Mouse (Mus musculus): ENCODE measurements at regions not wholly inside any gene's neighbourhood (a gene's known extent, or its start where the extent isn't known, plus 50 kb on each side); places are given as distances from the start of the nearest gene placed in this dataset.

- Histone ChIP-seq H3K27ac (ENCODE audit: control insufficient read depth, low read depth, low read length) (no peak overlapping the region), H3K9me3 (replicated peaks; ENCODE audit: insufficient read depth, low read length) (no peaks in the 10 kb centered on the region), H3K9ac (ENCODE audit: control insufficient read depth, low read depth, low read length, poor library complexity, severe bottlenecking) (no peak overlapping the region), H3K4me3 (ENCODE audit: control insufficient read depth in 1 of 2, insufficient read depth in 1 of 2, low read depth in 2 of 2, low read length in 2 of 2) (no peak overlapping the region), H3K36me3 (ENCODE audit: control insufficient read depth in 1 of 2, insufficient read depth in 2 of 2, low read length in 2 of 2) (peaks cover 0 to 10% of the 10 kb centered on the region in 2 experiments; a peak in 2 of 4 replicates), H3K4me1 (ENCODE audit: control insufficient read depth in 1 of 2, insufficient read depth in 2 of 2, low read length in 2 of 2) (peaks cover 3 to 9% of the 10 kb centered on the region in 2 experiments), H3K27me3 (ENCODE audit: control insufficient read depth in 1 of 2, insufficient read depth in 2 of 2, low read length in 2 of 2) (no peaks in the 10 kb centered on the region), H3K79me2 (ENCODE audit: control insufficient read depth, insufficient read depth, low read length, poor library complexity) (no peaks in the 10 kb centered on the region)
- no peak for DNase-seq (ENCODE audit: low read depth, low spot score)
- TF ChIP-seq MAZ (IDR thresholded peaks at IDR 0.05; ENCODE audit: low read depth, low read length) (no peak), USF1 (IDR thresholded peaks at IDR 0.05; ENCODE audit: low read depth, low read length) (no peak), MXI1 (IDR thresholded peaks at IDR 0.05; ENCODE audit: low read depth, low read length) (no peak), ETS1 (IDR thresholded peaks at IDR 0.05; ENCODE audit: low read depth, low read length) (no peak), TBP (IDR thresholded peaks at IDR 0.05; ENCODE audit: low read depth, low read length) (no peak), ZMIZ1 (IDR thresholded peaks at IDR 0.05; ENCODE audit: low read depth, low read length) (no peak), TAL1 (IDR thresholded peaks at IDR 0.05; ENCODE audit: low read length) (no peak), MYB (IDR thresholded peaks at IDR 0.05; ENCODE audit: low read depth, low read length) (no peak), MEF2A (IDR thresholded peaks at IDR 0.05; ENCODE audit: extremely low read depth, insufficient replicate concordance, low read depth, low read length, poor library complexity, severe bottlenecking) (no peak)
Measured at GRCm38 (mm10) chr3:100366447-100366846, 122.7 kb downstream of the Tent5c start.

- no peaks in the 10 kb centered on the region for H3K27me3 ChIP-seq (ENCODE audit: control insufficient read depth in 1 of 2, insufficient read depth in 2 of 2, low read length in 2 of 2)
- no peak for TF ChIP-seq TBP (IDR thresholded peaks at IDR 0.05; ENCODE audit: low read depth, low read length)
- TF ChIP-seq JUND (IDR thresholded peaks at IDR 0.05; ENCODE audit: low read depth, low read length) = no peak
- no peak for TF ChIP-seq TAL1 (IDR thresholded peaks at IDR 0.05; ENCODE audit: low read length)
- no peak for TF ChIP-seq ZMIZ1 (IDR thresholded peaks at IDR 0.05; ENCODE audit: low read depth, low read length)
- no peak for TF ChIP-seq ETS1 (IDR thresholded peaks at IDR 0.05; ENCODE audit: low read depth, low read length)
- no peak for TF ChIP-seq POLR2AphosphoS5 (IDR thresholded peaks at IDR 0.05; ENCODE audit: borderline replicate concordance, low read depth, low read length)
- no peak for TF ChIP-seq E2F4 (IDR thresholded peaks at IDR 0.05; ENCODE audit: borderline replicate concordance, low read depth, low read length)
- no peak for TF ChIP-seq POLR2AphosphoS2 (IDR thresholded peaks at IDR 0.05; ENCODE audit: low read length)
- TF ChIP-seq MEF2A (IDR thresholded peaks at IDR 0.05; ENCODE audit: extremely low read depth, insufficient replicate concordance, low read depth, low read length, poor library complexity, severe bottlenecking) = no peak
- TF ChIP-seq POLR2A (IDR thresholded peaks at IDR 0.05; ENCODE audit: control insufficient read depth in 1 of 2, insufficient read depth in 1 of 2, low read depth in 1 of 2, low read length in 2 of 2, poor library complexity in 1 of 2) = no peak
- TF ChIP-seq USF2 (IDR thresholded peaks at IDR 0.05; ENCODE audit: borderline replicate concordance in 1 of 2, insufficient read depth in 1 of 2, low read depth in 1 of 2, low read length in 2 of 2) = no peak
Measured at GRCm38 (mm10) chr3:100365354-100365945, 123.7 kb downstream of the Tent5c start.

More at GRCm38 (mm10) chr3:100365354-100365945, 123.7 kb downstream of the Tent5c start:
- peaks cover 0 to 10% of the 10 kb centered on the region in 2 experiments; a peak in 2 of 4 replicates for H3K36me3 ChIP-seq (ENCODE audit: control insufficient read depth in 1 of 2, insufficient read depth in 2 of 2, low read length in 2 of 2)
- no peaks in the 10 kb centered on the region for H3K9me3 ChIP-seq (replicated peaks; ENCODE audit: insufficient read depth, low read length)
- H3K4me3 ChIP-seq (ENCODE audit: control insufficient read depth in 1 of 2, insufficient read depth in 1 of 2, low read depth in 2 of 2, low read length in 2 of 2) = no peak overlapping the region
- H3K27ac ChIP-seq (ENCODE audit: control insufficient read depth, low read depth, low read length) = no peak overlapping the region
- no peaks in the 10 kb centered on the region for H3K79me2 ChIP-seq (ENCODE audit: control insufficient read depth, insufficient read depth, low read length, poor library complexity)
- H3K9ac ChIP-seq (ENCODE audit: control insufficient read depth, low read depth, low read length, poor library complexity, severe bottlenecking) = no peak overlapping the region
- H3K4me1 ChIP-seq (ENCODE audit: control insufficient read depth in 1 of 2, insufficient read depth in 2 of 2, low read length in 2 of 2) = peaks cover 3 to 9% of the 10 kb centered on the region in 2 experiments
- no peak for DNase-seq (ENCODE audit: low read depth, low spot score)

Measured in MEL (cell line).